Mouse (Mus musculus): ENCODE results near the gene Tcfl5. TPM values are rescaled to one million over a fixed set of nuclear protein-coding genes. Genes with fewer than 3 reads are reported as not detected.
A peak's percentile ranks its signal among the peaks of the same experiment; 100 is the strongest.

Gene Tcfl5
- 0.07 TPM in 1 of 2 replicates, not detected in the other for polyA plus RNA-seq (2015; fragmentation: Nextera tagmentation; extraction: Ambion mirVana)

DNA sequence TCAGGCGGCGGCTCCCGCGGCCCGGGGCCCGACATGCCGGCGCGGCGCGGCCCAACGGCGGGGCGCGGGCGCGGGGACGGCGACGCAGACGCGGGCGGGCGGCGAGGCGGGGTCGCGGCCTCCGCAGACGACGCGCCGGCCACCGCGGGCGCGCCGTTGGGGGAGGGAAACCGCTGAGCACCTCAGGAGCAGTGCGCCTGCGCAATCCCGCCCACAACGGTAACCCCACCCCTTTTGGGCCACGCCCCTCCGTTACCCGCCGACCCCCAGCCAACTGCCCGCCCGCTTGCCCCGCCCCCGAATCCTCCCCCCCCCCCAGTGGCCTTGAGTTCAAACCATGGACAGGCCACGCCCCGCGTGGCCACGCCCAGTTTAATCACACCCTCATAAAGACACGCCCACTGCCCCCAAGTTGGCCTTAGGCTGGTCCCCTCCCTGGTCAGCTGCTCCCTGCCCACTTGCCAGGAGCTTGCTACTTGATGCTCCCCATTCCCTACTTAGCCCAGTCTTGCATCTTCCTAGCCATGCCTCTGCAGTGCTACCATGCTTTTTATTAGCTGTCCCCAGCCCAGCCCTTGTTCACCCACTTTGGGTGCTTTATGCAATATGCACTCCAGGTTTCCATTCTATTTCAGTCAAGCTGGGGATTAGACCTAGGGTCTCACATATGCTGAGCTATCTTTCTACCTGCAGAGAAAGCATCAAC is at the start of gene Tcfl5:
Gene Tcfl5, minus strand, starts transcription at position 154 of the 706 bp plus-strand sequence.
- 0 out of 2 replicates have a peak, but pooled peaks have one; percentile 7 for ATAC-seq (ENCODE audit: low read depth)
- no peak within 1 kb of the TSS for H3K27ac ChIP-seq (ENCODE audit: low read length)
- H3K4me1 ChIP-seq (ENCODE audit: control insufficient read depth, low read depth, low read length): no peaks in the 10 kb centered on the region; the same call in 1 of the 2 replicates
- peaks cover 8% of the 10 kb centered on the region for H3K9me3 ChIP-seq (replicated peaks; ENCODE audit: control insufficient read depth, low read length)
- H3K36me3 ChIP-seq (ENCODE audit: control insufficient read depth, insufficient read depth): no peaks in the 10 kb centered on the region
- H3K4me3 ChIP-seq (ENCODE audit: low read depth, low read length): peak within 1 kb of the TSS; percentile 15; the same call in 1 of the 2 replicates
- no peak within 1 kb of the TSS for H3K9ac ChIP-seq (ENCODE audit: low read depth, low read length)
- peak within 1 kb of the TSS; percentile 39 for H3K4me2 ChIP-seq (ENCODE audit: low read depth, low read length)
- peaks cover 32% of the 10 kb centered on the region for H3K27me3 ChIP-seq (ENCODE audit: control insufficient read depth, insufficient read depth, low read depth, low read length)
- 16% methylated on average over 29 of the region's 56 CpGs for WGBS (ENCODE audit: insufficient replicate concordance)

DNA sequence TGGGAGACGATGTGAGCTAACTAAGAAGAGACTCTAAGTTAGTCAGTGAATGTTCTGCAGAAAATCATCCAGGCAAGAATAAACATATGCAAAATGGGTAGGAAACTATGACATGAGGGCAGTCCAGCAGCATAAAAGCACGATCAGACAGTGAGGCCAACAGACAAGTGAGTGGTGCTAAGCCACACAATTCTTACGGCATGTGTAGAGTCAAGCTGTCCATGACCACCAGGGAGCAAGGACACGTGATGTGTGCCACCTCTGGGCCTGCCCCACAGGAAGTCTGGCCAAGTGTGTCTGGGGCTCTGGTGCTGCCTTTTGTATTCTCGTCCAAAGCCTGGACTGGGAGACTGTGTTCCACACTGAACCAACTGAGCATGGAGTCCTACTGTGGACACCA is 47.3 kb upstream of the Tcfl5 start:
- peaks cover 59% of the 10 kb centered on the region for H3K36me3 ChIP-seq (ENCODE audit: control insufficient read depth, insufficient read depth)
- H3K4me1 ChIP-seq (ENCODE audit: control insufficient read depth, low read depth, low read length): peaks cover 10% of the 10 kb centered on the region
- no peak overlapping the region for H3K4me2 ChIP-seq (ENCODE audit: low read depth, low read length)
- WGBS (ENCODE audit: insufficient replicate concordance): 74% methylated on average over 5 of the region's 5 CpGs
- H3K9me3 ChIP-seq (replicated peaks; ENCODE audit: control insufficient read depth, low read length): no peaks in the 10 kb centered on the region
- ATAC-seq (ENCODE audit: low read depth): no peak
- no peaks in the 10 kb centered on the region for H3K27me3 ChIP-seq (ENCODE audit: control insufficient read depth, insufficient read depth, low read depth, low read length)
- no peak overlapping the region for H3K9ac ChIP-seq (ENCODE audit: low read depth, low read length)
- no peak overlapping the region for H3K27ac ChIP-seq (ENCODE audit: low read length)
- H3K4me3 ChIP-seq (ENCODE audit: low read depth, low read length): no peak overlapping the region

GRCm38 (mm10) chr2:180684031-180684430 is 41.5 kb upstream of the Tcfl5 start:
- no peak overlapping the region for H3K4me2 ChIP-seq (ENCODE audit: low read depth, low read length)
- H3K9ac ChIP-seq (ENCODE audit: low read depth, low read length): no peak overlapping the region
- H3K4me3 ChIP-seq (ENCODE audit: low read depth, low read length): no peak overlapping the region
- 39% methylated on average over 4 of the region's 4 CpGs for WGBS (ENCODE audit: insufficient replicate concordance)
- no peaks in the 10 kb centered on the region for H3K27me3 ChIP-seq (ENCODE audit: control insufficient read depth, insufficient read depth, low read depth, low read length)
- H3K36me3 ChIP-seq (ENCODE audit: control insufficient read depth, insufficient read depth): peaks cover 78% of the 10 kb centered on the region
- peak overlapping the region; percentile 67 for H3K27ac ChIP-seq (ENCODE audit: low read length)
- H3K9me3 ChIP-seq (replicated peaks; ENCODE audit: control insufficient read depth, low read length): no peaks in the 10 kb centered on the region
- ATAC-seq (ENCODE audit: low read depth): peak; percentile 55
- peaks cover 15% of the 10 kb centered on the region for H3K4me1 ChIP-seq (ENCODE audit: control insufficient read depth, low read depth, low read length)

GRCm38 (mm10) chr2:180683524-180683923 is 41.0 kb upstream of the Tcfl5 start:
- peaks cover 73% of the 10 kb centered on the region for H3K36me3 ChIP-seq (ENCODE audit: control insufficient read depth, insufficient read depth)
- no peak overlapping the region for H3K4me2 ChIP-seq (ENCODE audit: low read depth, low read length)
- H3K9me3 ChIP-seq (replicated peaks; ENCODE audit: control insufficient read depth, low read length): no peaks in the 10 kb centered on the region
- no peaks in the 10 kb centered on the region for H3K27me3 ChIP-seq (ENCODE audit: control insufficient read depth, insufficient read depth, low read depth, low read length)
- H3K4me3 ChIP-seq (ENCODE audit: low read depth, low read length): no peak overlapping the region
- WGBS (ENCODE audit: insufficient replicate concordance): 44% methylated on average over 2 of the region's 2 CpGs
- peak; percentile 85 for ATAC-seq (ENCODE audit: low read depth)
- H3K9ac ChIP-seq (ENCODE audit: low read depth, low read length): peak overlapping the region; percentile 9; the same call in 1 of the 2 replicates
- H3K27ac ChIP-seq (ENCODE audit: low read length): peak overlapping the region; percentile 67
- peaks cover 15% of the 10 kb centered on the region for H3K4me1 ChIP-seq (ENCODE audit: control insufficient read depth, low read depth, low read length)

- no peaks in the 10 kb centered on the region for H3K27me3 ChIP-seq (ENCODE audit: control insufficient read depth, insufficient read depth, low read depth, low read length)
- H3K36me3 ChIP-seq (ENCODE audit: control insufficient read depth, insufficient read depth): peaks cover 50% of the 10 kb centered on the region
- H3K9ac ChIP-seq (ENCODE audit: low read depth, low read length): no peak overlapping the region
- H3K4me3 ChIP-seq (ENCODE audit: low read depth, low read length): no peak overlapping the region
- peak; percentile 39 for ATAC-seq (ENCODE audit: low read depth)
- peaks cover 15% of the 10 kb centered on the region for H3K4me1 ChIP-seq (ENCODE audit: control insufficient read depth, low read depth, low read length)
- no peak overlapping the region for H3K27ac ChIP-seq (ENCODE audit: low read length)
- H3K4me2 ChIP-seq (ENCODE audit: low read depth, low read length): no peak overlapping the region
- 65% methylated on average over 2 of the region's 2 CpGs for WGBS (ENCODE audit: insufficient replicate concordance)
- H3K9me3 ChIP-seq (replicated peaks; ENCODE audit: control insufficient read depth, low read length): no peaks in the 10 kb centered on the region
Observed at GRCm38 (mm10) chr2:180681225-180681624, 38.7 kb upstream of the Tcfl5 start.

GRCm38 (mm10) chr2:180678609-180679140 is 36.2 kb upstream of the Tcfl5 start:
- peaks cover 4% of the 10 kb centered on the region for H3K4me1 ChIP-seq (ENCODE audit: control insufficient read depth, low read depth, low read length)
- H3K4me3 ChIP-seq (ENCODE audit: low read depth, low read length): no peak overlapping the region
- peak; percentile 37 for ATAC-seq (ENCODE audit: low read depth)
- H3K27ac ChIP-seq (ENCODE audit: low read length): no peak overlapping the region
- no peak overlapping the region for H3K9ac ChIP-seq (ENCODE audit: low read depth, low read length)
- H3K4me2 ChIP-seq (ENCODE audit: low read depth, low read length): no peak overlapping the region
- no peaks in the 10 kb centered on the region for H3K27me3 ChIP-seq (ENCODE audit: control insufficient read depth, insufficient read depth, low read depth, low read length)
- H3K36me3 ChIP-seq (ENCODE audit: control insufficient read depth, insufficient read depth): peaks cover 38% of the 10 kb centered on the region
- WGBS (ENCODE audit: insufficient replicate concordance): 20% methylated on average over 4 of the region's 4 CpGs
- H3K9me3 ChIP-seq (replicated peaks; ENCODE audit: control insufficient read depth, low read length): no peaks in the 10 kb centered on the region

DNA sequence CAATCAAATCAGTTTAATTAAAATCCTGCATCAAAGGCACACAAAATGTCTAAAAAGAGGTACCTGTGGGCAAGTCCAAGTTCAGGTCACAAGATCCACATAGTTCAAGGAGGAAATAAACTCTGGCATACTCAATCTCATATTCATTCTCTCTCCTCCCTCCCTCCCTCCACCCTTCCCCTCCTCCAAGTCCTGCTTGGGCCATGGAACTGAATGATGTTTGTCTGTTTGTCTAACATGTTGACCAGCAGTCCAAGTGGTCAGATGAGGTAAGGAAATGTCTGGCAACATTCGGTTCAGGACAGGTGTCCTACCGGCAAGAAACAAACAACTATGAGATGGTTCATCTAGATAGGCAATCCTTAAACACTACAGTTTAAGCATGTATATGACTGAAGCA is 34.2 kb upstream of the Tcfl5 start:
- Histone ChIP-seq H3K4me1 (ENCODE audit: control insufficient read depth, low read depth, low read length) (no peaks in the 10 kb centered on the region), H3K4me2 (ENCODE audit: low read depth, low read length) (no peak overlapping the region), H3K9me3 (replicated peaks; ENCODE audit: control insufficient read depth, low read length) (no peaks in the 10 kb centered on the region), H3K9ac (ENCODE audit: low read depth, low read length) (no peak overlapping the region), H3K27ac (ENCODE audit: low read length) (no peak overlapping the region), H3K4me3 (ENCODE audit: low read depth, low read length) (no peak overlapping the region), H3K27me3 (ENCODE audit: control insufficient read depth, insufficient read depth, low read depth, low read length) (no peaks in the 10 kb centered on the region), H3K36me3 (ENCODE audit: control insufficient read depth, insufficient read depth) (peaks cover 35% of the 10 kb centered on the region)
- no peak for ATAC-seq (ENCODE audit: low read depth)
- 69% methylated on average over 2 of the region's 2 CpGs for WGBS (ENCODE audit: insufficient replicate concordance)

- no peaks in the 10 kb centered on the region; the same call in 1 of the 2 replicates for H3K4me1 ChIP-seq (ENCODE audit: control insufficient read depth, low read depth, low read length)
- no peak overlapping the region for H3K27ac ChIP-seq (ENCODE audit: low read length)
- H3K4me2 ChIP-seq (ENCODE audit: low read depth, low read length): no peak overlapping the region
- ATAC-seq (ENCODE audit: low read depth): no peak
- no peak overlapping the region for H3K9ac ChIP-seq (ENCODE audit: low read depth, low read length)
- H3K36me3 ChIP-seq (ENCODE audit: control insufficient read depth, insufficient read depth): peaks cover 15% of the 10 kb centered on the region
- 77% methylated on average over 4 of the region's 4 CpGs for WGBS (ENCODE audit: insufficient replicate concordance)
- no peaks in the 10 kb centered on the region; the same call in 1 of the 2 replicates for H3K27me3 ChIP-seq (ENCODE audit: control insufficient read depth, insufficient read depth, low read depth, low read length)
- H3K9me3 ChIP-seq (replicated peaks; ENCODE audit: control insufficient read depth, low read length): no peaks in the 10 kb centered on the region
- H3K4me3 ChIP-seq (ENCODE audit: low read depth, low read length): no peak overlapping the region
Observed at GRCm38 (mm10) chr2:180662008-180662407, 19.5 kb upstream of the Tcfl5 start.

GRCm38 (mm10) chr2:180660521-180660920 is 18.0 kb upstream of the Tcfl5 start:
- no peak overlapping the region for H3K9ac ChIP-seq (ENCODE audit: low read depth, low read length)
- no peak overlapping the region for H3K4me2 ChIP-seq (ENCODE audit: low read depth, low read length)
- 83% methylated on average over 5 of the region's 5 CpGs for WGBS (ENCODE audit: insufficient replicate concordance)
- no peaks in the 10 kb centered on the region; the same call in 1 of the 2 replicates for H3K27me3 ChIP-seq (ENCODE audit: control insufficient read depth, insufficient read depth, low read depth, low read length)
- no peak overlapping the region for H3K27ac ChIP-seq (ENCODE audit: low read length)
- H3K4me3 ChIP-seq (ENCODE audit: low read depth, low read length): no peak overlapping the region
- H3K9me3 ChIP-seq (replicated peaks; ENCODE audit: control insufficient read depth, low read length): no peaks in the 10 kb centered on the region
- no peak for ATAC-seq (ENCODE audit: low read depth)
- no peaks in the 10 kb centered on the region; the same call in 1 of the 2 replicates for H3K4me1 ChIP-seq (ENCODE audit: control insufficient read depth, low read depth, low read length)
- peaks cover 15% of the 10 kb centered on the region for H3K36me3 ChIP-seq (ENCODE audit: control insufficient read depth, insufficient read depth)
